Mouse (Mus musculus) C2C12 (cell line): Measurements from ENCODE around the gene Rabggtb.

ENCODE experiments used
- CTCF ChIP-seq: IDR thresholded peaks from one replicate; pipeline ENCODE4 v1.5.1; 2011; ENCODE audit not compliant: control insufficient read depth, insufficient read depth, insufficient read length
- MAX ChIP-seq: IDR thresholded peaks from one replicate; pipeline ENCODE4 v1.6.1; 2011; ENCODE audit warnings: mild to moderate bottlenecking, control low read depth
- MYOG ChIP-seq: IDR thresholded peaks from one replicate; pipeline ENCODE4 v1.6.1; 2011; ENCODE audit not compliant: control insufficient read depth, insufficient read length; ENCODE audit errors: extremely low read depth

DNA sequence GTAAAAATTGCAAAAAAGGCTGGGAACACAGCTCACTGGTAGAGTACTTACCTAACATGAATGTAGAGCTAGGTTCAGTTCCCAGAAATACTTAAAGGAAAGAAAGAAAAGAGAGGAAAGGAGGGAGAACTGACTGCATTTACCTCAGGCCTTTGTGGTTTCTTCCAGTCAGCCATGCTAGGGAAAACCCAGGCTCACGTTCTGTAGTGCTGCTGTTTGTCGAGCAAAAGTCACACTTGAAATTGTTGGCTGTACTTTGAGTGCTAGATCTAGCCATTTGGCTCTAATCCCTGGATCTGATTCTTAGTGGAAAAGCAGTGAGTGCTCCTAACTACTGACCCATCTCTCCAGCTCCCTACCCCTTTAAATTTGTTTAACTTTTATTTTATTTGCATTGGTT lies 35.4 kb upstream of the Rabggtb start:
- TF ChIP-seq CTCF (no peak), MAX (no peak), MYOG (no peak)
